Mouse (Mus musculus) heart, postnatal 0 days (tissue): ENCODE results near the gene Csnk1g2. TPM values are rescaled to one million over a fixed set of nuclear protein-coding genes. Genes with fewer than 3 reads are reported as not detected.
"Not testable (repeated sequence)": the region's sequence is repeated elsewhere in the genome, so short reads cannot be mapped to it uniquely, and the experiment has no call there.

Source experiments
- ATAC-seq: fragments of 200-750 bp; cut with Nextera tagmentation; 2 replicates; pipeline ENCODE4 v1.8.0; 2017; ENCODE audit warnings: low read depth, moderate number of reproducible peaks, moderate library complexity; ENCODE audit not compliant: insufficient read depth
- DNase-seq: peaks from one replicate; pipeline ENCODE4 v3.0.0-alpha.2; 2016; ENCODE audit warnings: low spot score
- H3K27ac ChIP-seq: fragments of 300-500 bp; sonication (generic); 2 replicates; pipeline ENCODE4 v1.5.1; 2014; ENCODE audit warnings: low read depth, mild to moderate bottlenecking
- H3K27me3 ChIP-seq: fragments of 300-500 bp; sonication (generic); 2 replicates; pipeline ENCODE4 v1.6.1; 2014; ENCODE audit warnings: low read length, mixed read lengths; ENCODE audit not compliant: control insufficient read depth, insufficient read depth
- H3K36me3 ChIP-seq: fragments of 300-500 bp; sonication (generic); replicated peaks from 2 replicates; pipeline ENCODE4 v1.6.1; 2014; ENCODE audit warnings: low read length, mixed read lengths; ENCODE audit not compliant: control insufficient read depth, insufficient read depth
- H3K4me1 ChIP-seq: fragments of 300-500 bp; sonication (generic); 2 replicates; pipeline ENCODE4 v1.6.1; 2014; ENCODE audit warnings: antibody characterized with exemption; ENCODE audit not compliant: control insufficient read depth, insufficient read depth
- H3K4me2 ChIP-seq: fragments of 300-500 bp; sonication (generic); 2 replicates; pipeline ENCODE4 v1.6.1; 2014; ENCODE audit warnings: low read depth, mild to moderate bottlenecking, low read length, moderate library complexity
- H3K4me3 ChIP-seq: fragments of 300-500 bp; sonication (generic); 2 replicates; pipeline ENCODE4 v1.5.1; 2014; ENCODE audit warnings: low read depth, low read length
- H3K9ac ChIP-seq: fragments of 300-500 bp; sonication (generic); replicated peaks from 2 replicates; pipeline ENCODE4 v1.6.1; 2014; ENCODE audit warnings: low read depth, low read length, mixed read lengths
- H3K9me3 ChIP-seq: fragments of 300-500 bp; sonication (generic); replicated peaks from 2 replicates; pipeline ENCODE4 v1.6.1; 2016; ENCODE audit warnings: low read length; ENCODE audit not compliant: control insufficient read depth
- CTCF ChIP-seq: IDR thresholded peaks from 2 replicates; pipeline ENCODE4 v1.5.1; 2016; ENCODE audit warnings: antibody characterized with exemption, control low read depth, low read depth
- EP300 ChIP-seq: IDR thresholded peaks from 2 replicates; pipeline ENCODE4 v1.6.1; 2016; ENCODE audit warnings: antibody characterized with exemption, low read depth
- whole genome bisulfite sequencing: fragments of 180-500 bp; shearing (Covaris S2); extraction: QIAGEN DNeasy Blood & Tissue Kit; methylation state at CpG from one replicate; pipeline ENCODE4 v1.1.7; 2014; 5-methylcytosine and 5-hydroxymethylcytosine counted together
- polyA plus RNA-seq: library from polyadenylated mRNA; unstranded; fragments of >200 nt; fragmentation: Nextera tagmentation; extraction: Ambion mirVana; gene quantifications from 2 replicates; pipeline ENCODE4 v1.2.1, GENCODE M21; 2015
- total RNA-seq: library from RNA; depleted of rRNA; stranded (reverse); fragments of >200 nt; gene quantifications from 2 replicates; pipeline ENCODE4 v1.2.3, GENCODE M21; 2014; ENCODE audit warnings: low replicate concordance

Gene Csnk1g2
- total and polyA plus RNA-seq, 2 experiments from 2014 or later, result 75.6 to 141 TPM

GRCm38 (mm10) chr10:80646936-80647335 lies 24.3 kb downstream of the Csnk1g2 start:
- no peak overlapping the region for H3K9ac ChIP-seq
- TF ChIP-seq CTCF (no peak), EP300 (no peak)
- peaks cover 57% of the 10 kb centered on the region for H3K36me3 ChIP-seq
- ATAC-seq (no peak), DNase-seq (no peak)
- WGBS, result 90% methylated on average over 10 of the region's 10 CpGs
- H3K9me3 ChIP-seq, result no peaks in the 10 kb centered on the region
- H3K4me2 ChIP-seq, result no peak overlapping the region
- H3K4me3 ChIP-seq, result no peak overlapping the region
- no peak overlapping the region for H3K27ac ChIP-seq
- H3K4me1 ChIP-seq, result no peaks in the 10 kb centered on the region
- no peaks in the 10 kb centered on the region for H3K27me3 ChIP-seq

- not testable (repeated sequence) for H3K4me3 ChIP-seq, H3K27me3 ChIP-seq, H3K27ac ChIP-seq, DNase-seq, ATAC-seq, H3K4me2 ChIP-seq, H3K4me1 ChIP-seq, H3K9me3 ChIP-seq, H3K9ac ChIP-seq
- 95% methylated on average over 6 of the region's 6 CpGs for WGBS
- peaks cover 34% of the 10 kb centered on the region for H3K36me3 ChIP-seq
These were observed 27.3 kb downstream of the Csnk1g2 start for GRCm38 (mm10) chr10:80649910-80650309.

GRCm38 (mm10) chr10:80650392-80650791 lies 27.8 kb downstream of the Csnk1g2 start:
- Histone ChIP-seq H3K4me3 (no peak overlapping the region), H3K9ac (no peak overlapping the region), H3K4me1 (peaks cover 6% of the 10 kb centered on the region), H3K4me2 (no peak overlapping the region), H3K27me3 (no peaks in the 10 kb centered on the region), H3K9me3 (no peaks in the 10 kb centered on the region), H3K36me3 (peaks cover 30% of the 10 kb centered on the region), H3K27ac (no peak overlapping the region)
- 78% methylated on average over 10 of the region's 10 CpGs for WGBS
- DNase-seq (no peak), ATAC-seq (no peak)
- no peak for TF ChIP-seq CTCF
- no peak for TF ChIP-seq EP300

GRCm38 (mm10) chr10:80653156-80653720 lies 30.6 kb downstream of the Csnk1g2 start:
- Histone ChIP-seq H3K27ac (no peak overlapping the region), H3K4me1 (peaks cover 11% of the 10 kb centered on the region), H3K9ac (no peak overlapping the region), H3K9me3 (no peaks in the 10 kb centered on the region), H3K4me2 (no peak overlapping the region), H3K27me3 (no peaks in the 10 kb centered on the region), H3K36me3 (peaks cover 11% of the 10 kb centered on the region), H3K4me3 (no peak overlapping the region)
- TF ChIP-seq CTCF, result no peak
- no peak for TF ChIP-seq EP300
- no peak for ATAC-seq
- 79% methylated on average over 6 of the region's 6 CpGs for WGBS
- DNase-seq, result no peak

- peak overlapping the region; percentile 87; the same call in 1 of the 2 replicates for H3K4me2 ChIP-seq
- ATAC-seq, result no peak
- TF ChIP-seq CTCF, result no peak
- TF ChIP-seq EP300, result no peak
- H3K9ac ChIP-seq, result no peak overlapping the region
- H3K9me3 ChIP-seq, result no peaks in the 10 kb centered on the region
- H3K4me3 ChIP-seq, result no peak overlapping the region
- no peak for DNase-seq
- no peak overlapping the region for H3K27ac ChIP-seq
- H3K36me3 ChIP-seq, result peaks cover 6% of the 10 kb centered on the region; the same call in 1 of the 2 replicates
- WGBS, result 87% methylated on average over 6 of the region's 6 CpGs
- H3K27me3 ChIP-seq, result no peaks in the 10 kb centered on the region
- H3K4me1 ChIP-seq, result peaks cover 11% of the 10 kb centered on the region
These were observed 32.2 kb downstream of the Csnk1g2 start for GRCm38 (mm10) chr10:80654866-80655265.

- H3K4me3 ChIP-seq, result peak overlapping the region; percentile 87
- peaks cover 11% of the 10 kb centered on the region for H3K4me1 ChIP-seq
- TF ChIP-seq EP300, result no peak
- no peak for TF ChIP-seq CTCF
- peak overlapping the region; percentile 87 for H3K4me2 ChIP-seq
- H3K27me3 ChIP-seq, result no peaks in the 10 kb centered on the region
- DNase-seq (no peak), ATAC-seq (no peak; the same call in 1 of the 2 replicates)
- no peaks in the 10 kb centered on the region for H3K9me3 ChIP-seq
- H3K9ac ChIP-seq, result peak overlapping the region; percentile 92
- H3K27ac ChIP-seq, result peak overlapping the region; percentile 72
- WGBS, result 7% methylated on average over 10 of the region's 12 CpGs
- H3K36me3 ChIP-seq, result peaks cover 6% of the 10 kb centered on the region; the same call in 1 of the 2 replicates
These were observed 32.9 kb downstream of the Csnk1g2 start for GRCm38 (mm10) chr10:80655406-80656129.
